Mouse (Mus musculus): Measurements from ENCODE around the gene Fam184a. TPM values are rescaled to one million over a fixed set of nuclear protein-coding genes. Genes with fewer than 3 reads are reported as not detected.

Fam184a gene
- polyA plus RNA-seq, 1 experiment from 2014 or later = 5.0 TPM

GRCm38 (mm10) chr10:53597121-53597881, 153.6 kb downstream of the Fam184a start:
- H3K9me3 ChIP-seq (replicated peaks; ENCODE audit: low read length) = no peaks in the 10 kb centered on the region
- under 1% methylated on average over 88 of the region's 99 CpGs for WGBS
- no peaks in the 10 kb centered on the region for H3K27me3 ChIP-seq (ENCODE audit: insufficient read depth, low read length)
- H3K9ac ChIP-seq (ENCODE audit: low read depth, low read length) = peak overlapping the region; percentile 95
- TF ChIP-seq CTCF (IDR thresholded peaks at IDR 0.05; ENCODE audit: low read depth) = no peak
- peaks cover 10% of the 10 kb centered on the region for H3K4me1 ChIP-seq (replicated peaks; ENCODE audit: insufficient read depth, low read length)
- ATAC-seq (replicated peaks; ENCODE audit: low FRiP score, low read depth) = peak; percentile 19
- peak overlapping the region; percentile 80 for H3K4me2 ChIP-seq (ENCODE audit: low read length)
- no peaks in the 10 kb centered on the region for H3K36me3 ChIP-seq (ENCODE audit: insufficient read depth, low read length)
- H3K4me3 ChIP-seq (replicated peaks; ENCODE audit: low read depth, low read length) = peak overlapping the region; percentile 88
- H3K27ac ChIP-seq = peak overlapping the region; percentile 99
- peak; percentile 63 for DNase-seq (ENCODE audit: low spot score)

- Histone ChIP-seq H3K36me3 (ENCODE audit: insufficient read depth, low read length) (no peaks in the 10 kb centered on the region), H3K4me3 (replicated peaks; ENCODE audit: low read depth, low read length) (peak within 1 kb of the TSS; percentile 88), H3K9ac (ENCODE audit: low read depth, low read length) (peak within 1 kb of the TSS; percentile 95), H3K27ac (peak within 1 kb of the TSS; percentile 99), H3K9me3 (replicated peaks; ENCODE audit: low read length) (no peaks in the 10 kb centered on the region), H3K27me3 (ENCODE audit: insufficient read depth, low read length) (no peaks in the 10 kb centered on the region), H3K4me2 (ENCODE audit: low read length) (peak within 1 kb of the TSS; percentile 80), H3K4me1 (replicated peaks; ENCODE audit: insufficient read depth, low read length) (peaks cover 10% of the 10 kb centered on the region)
- ATAC-seq (replicated peaks; ENCODE audit: low FRiP score, low read depth) = peak; percentile 97
- peak; percentile 99 for DNase-seq (ENCODE audit: low spot score)
- under 1% methylated on average over 43 of the region's 52 CpGs for WGBS
- peak; percentile 78 for TF ChIP-seq CTCF (IDR thresholded peaks at IDR 0.05; ENCODE audit: low read depth)
Observed at GRCm38 (mm10) chr10:53596677-53597120, 154.2 kb downstream of the Fam184a start, which contains the start of gene Asf1a. TSS of gene Asf1a (plus strand) at chr10:53596757.

GRCm38 (mm10) chr10:53595744-53596676, 154.9 kb downstream of the Fam184a start:
- 3% methylated on average over 27 of the region's 27 CpGs for WGBS
- H3K27me3 ChIP-seq (ENCODE audit: insufficient read depth, low read length) = no peaks in the 10 kb centered on the region
- peaks cover 10% of the 10 kb centered on the region for H3K4me1 ChIP-seq (replicated peaks; ENCODE audit: insufficient read depth, low read length)
- ATAC-seq (replicated peaks; ENCODE audit: low FRiP score, low read depth) (peak; percentile 53), DNase-seq (ENCODE audit: low spot score) (peak; percentile 87)
- peak overlapping the region; percentile 88 for H3K4me3 ChIP-seq (replicated peaks; ENCODE audit: low read depth, low read length)
- no peaks in the 10 kb centered on the region for H3K9me3 ChIP-seq (replicated peaks; ENCODE audit: low read length)
- peak overlapping the region; percentile 77 for H3K4me2 ChIP-seq (ENCODE audit: low read length)
- peak overlapping the region; percentile 79 for H3K9ac ChIP-seq (ENCODE audit: low read depth, low read length)
- H3K36me3 ChIP-seq (ENCODE audit: insufficient read depth, low read length) = no peaks in the 10 kb centered on the region
- peak overlapping the region; percentile 96 for H3K27ac ChIP-seq
- TF ChIP-seq CTCF (IDR thresholded peaks at IDR 0.05; ENCODE audit: low read depth) = no peak

- Histone ChIP-seq H3K9me3 (replicated peaks; ENCODE audit: low read length) (no peaks in the 10 kb centered on the region), H3K9ac (ENCODE audit: low read depth, low read length) (no peak overlapping the region), H3K4me3 (replicated peaks; ENCODE audit: low read depth, low read length) (no peak overlapping the region), H3K27ac (no peak overlapping the region), H3K4me1 (replicated peaks; ENCODE audit: insufficient read depth, low read length) (no peaks in the 10 kb centered on the region), H3K4me2 (ENCODE audit: low read length) (no peak overlapping the region), H3K36me3 (ENCODE audit: insufficient read depth, low read length) (no peaks in the 10 kb centered on the region), H3K27me3 (ENCODE audit: insufficient read depth, low read length) (no peaks in the 10 kb centered on the region)
- TF ChIP-seq CTCF (IDR thresholded peaks at IDR 0.05; ENCODE audit: low read depth) = no peak
- ATAC-seq (replicated peaks; ENCODE audit: low FRiP score, low read depth) (no peak), DNase-seq (ENCODE audit: low spot score) (no peak)
- WGBS = 71% methylated on average over 3 of the region's 3 CpGs
Observed at GRCm38 (mm10) chr10:53585777-53586176, 165.1 kb downstream of the Fam184a start.

Other genes starting within 250 kb of the Fam184a start
- gene Asf1a, start 154.4 kb downstream of the Fam184a start, polyA plus RNA-seq (2015; fragmentation: Nextera tagmentation; extraction: Ambion mirVana) = 122 and 126 TPM in 2 replicates
- 7.9 and 8.9 TPM in 2 replicates for gene Mcm9, start 120.7 kb downstream of the Fam184a start, polyA plus RNA-seq (2015; fragmentation: Nextera tagmentation; extraction: Ambion mirVana)